Mouse (Mus musculus) liver, embryonic 16.5 days (tissue): ENCODE data around the gene Kif23. TPM values are rescaled to one million over a fixed set of nuclear protein-coding genes. Genes with fewer than 3 reads are reported as not detected.

Source experiments
- ATAC-seq: fragments of 200-750 bp; cut with Nextera tagmentation; 2 replicates; pipeline ENCODE4 v1.8.0; 2017; ENCODE audit warnings: low read depth, mild to moderate bottlenecking, moderate number of reproducible peaks, moderate library complexity
- H3K27ac ChIP-seq: fragments of 300-500 bp; sonication (generic); 2 replicates; pipeline ENCODE4 v1.5.1; 2014; ENCODE audit warnings: mild to moderate bottlenecking, low read length
- H3K27me3 ChIP-seq: fragments of 300-500 bp; sonication (generic); 2 replicates; pipeline ENCODE4 v1.6.1; 2014; ENCODE audit warnings: low read depth, low read length, mixed read lengths; ENCODE audit not compliant: control insufficient read depth, insufficient read depth
- H3K36me3 ChIP-seq: fragments of 300-500 bp; sonication (generic); 2 replicates; pipeline ENCODE4 v1.6.1; 2014; ENCODE audit warnings: mild to moderate bottlenecking; ENCODE audit not compliant: control insufficient read depth, insufficient read depth
- H3K4me1 ChIP-seq: fragments of 300-500 bp; sonication (generic); 2 replicates; pipeline ENCODE4 v1.6.1; 2014; ENCODE audit warnings: low read depth, low read length, mixed read lengths; ENCODE audit not compliant: control insufficient read depth
- H3K4me2 ChIP-seq: fragments of 300-500 bp; sonication (generic); 2 replicates; pipeline ENCODE4 v1.6.1; 2014; ENCODE audit warnings: low read depth, low read length, mixed read lengths
- H3K4me3 ChIP-seq: fragments of 300-500 bp; sonication (generic); 2 replicates; pipeline ENCODE4 v1.5.1; 2014; ENCODE audit warnings: low read depth, mild to moderate bottlenecking, low read length
- H3K9ac ChIP-seq: fragments of 300-500 bp; sonication (generic); 2 replicates; pipeline ENCODE4 v1.6.1; 2014; ENCODE audit warnings: low read depth, low read length
- H3K9me3 ChIP-seq: fragments of 300-500 bp; sonication (generic); replicated peaks from 2 replicates; pipeline ENCODE4 v1.6.1; 2016; ENCODE audit warnings: low read length; ENCODE audit not compliant: control insufficient read depth
- WGBS: fragments of 180-500 bp; shearing (Covaris S2); extraction: QIAGEN DNeasy Blood & Tissue Kit; methylation state at CpG from one replicate; pipeline ENCODE4 v1.1.7; 2014; ENCODE audit not compliant: insufficient replicate concordance; 5-methylcytosine and 5-hydroxymethylcytosine counted together
- polyA plus RNA-seq: library from polyadenylated mRNA; unstranded; fragments of >200 nt; fragmentation: Nextera tagmentation; extraction: Ambion mirVana; gene quantifications from 2 replicates; pipeline ENCODE4 v1.2.1, GENCODE M21; 2015

Gene Kif23
- polyA plus RNA-seq, 1 experiment from 2014 or later = 64.2 TPM

DNA sequence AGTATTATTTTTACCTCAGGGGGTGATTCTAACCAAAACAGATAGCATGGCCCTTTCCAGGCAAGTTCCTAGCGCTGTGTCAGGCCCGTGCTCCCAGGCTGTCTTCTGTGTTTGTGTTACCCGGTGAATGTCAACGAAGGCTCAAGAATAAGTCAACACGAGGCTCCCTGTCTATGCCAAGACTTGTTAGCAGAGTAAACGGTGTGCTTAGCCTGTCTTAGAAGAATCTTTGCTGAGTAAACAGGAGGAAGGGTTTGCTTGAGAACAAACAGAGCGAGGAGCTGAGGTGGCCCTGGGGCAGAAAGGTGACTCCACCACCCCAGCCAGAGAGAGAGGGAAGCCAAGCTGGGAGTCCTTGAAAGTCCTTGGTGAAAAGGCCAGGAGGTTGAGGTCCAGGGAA, 42.4 kb downstream of the Kif23 start:
- Histone ChIP-seq H3K9ac (no peak overlapping the region), H3K36me3 (no peaks in the 10 kb centered on the region), H3K27ac (no peak overlapping the region), H3K9me3 (no peaks in the 10 kb centered on the region), H3K4me1 (peaks cover 4% of the 10 kb centered on the region), H3K4me2 (no peak overlapping the region), H3K27me3 (peaks cover 8% of the 10 kb centered on the region), H3K4me3 (no peak overlapping the region)
- 52% methylated on average over 7 of the region's 7 CpGs for WGBS
- no peak for ATAC-seq

GRCm38 (mm10) chr9:61902445-61902844, 44.1 kb downstream of the Kif23 start:
- no peak overlapping the region for H3K27ac ChIP-seq
- H3K36me3 ChIP-seq = no peaks in the 10 kb centered on the region
- no peak overlapping the region for H3K4me2 ChIP-seq
- no peaks in the 10 kb centered on the region for H3K9me3 ChIP-seq
- H3K27me3 ChIP-seq = peaks cover 14% of the 10 kb centered on the region
- H3K9ac ChIP-seq = no peak overlapping the region
- no peak for ATAC-seq
- H3K4me3 ChIP-seq = no peak overlapping the region
- 62% methylated on average over 9 of the region's 9 CpGs for WGBS
- H3K4me1 ChIP-seq = peaks cover 4% of the 10 kb centered on the region

GRCm38 (mm10) chr9:61901574-61901973, 45.0 kb downstream of the Kif23 start:
- H3K9me3 ChIP-seq = no peaks in the 10 kb centered on the region
- H3K27ac ChIP-seq = no peak overlapping the region
- ATAC-seq = no peak
- no peaks in the 10 kb centered on the region; the same call in 1 of the 2 replicates for H3K4me1 ChIP-seq
- no peak overlapping the region for H3K9ac ChIP-seq
- no peak overlapping the region for H3K4me3 ChIP-seq
- peaks cover 14% of the 10 kb centered on the region for H3K27me3 ChIP-seq
- H3K36me3 ChIP-seq = no peaks in the 10 kb centered on the region
- 50% methylated on average over 4 of the region's 4 CpGs for WGBS
- no peak overlapping the region for H3K4me2 ChIP-seq

- ATAC-seq = no peak
- no peaks in the 10 kb centered on the region for H3K4me1 ChIP-seq
- 8% methylated on average over 16 of the region's 16 CpGs for WGBS
- peaks cover 14% of the 10 kb centered on the region for H3K27me3 ChIP-seq
- no peaks in the 10 kb centered on the region for H3K9me3 ChIP-seq
- no peaks in the 10 kb centered on the region for H3K36me3 ChIP-seq
- no peak overlapping the region for H3K27ac ChIP-seq
- no peak overlapping the region for H3K4me2 ChIP-seq
- H3K4me3 ChIP-seq = no peak overlapping the region
- H3K9ac ChIP-seq = no peak overlapping the region
These were observed 46.8 kb downstream of the Kif23 start for GRCm38 (mm10) chr9:61899804-61900203.

- no peak for ATAC-seq
- no peaks in the 10 kb centered on the region for H3K36me3 ChIP-seq
- H3K27ac ChIP-seq = no peak overlapping the region
- no peak overlapping the region for H3K4me3 ChIP-seq
- peaks cover 14% of the 10 kb centered on the region for H3K27me3 ChIP-seq
- no peak overlapping the region for H3K4me2 ChIP-seq
- WGBS = 1% methylated on average over 7 of the region's 8 CpGs
- H3K9me3 ChIP-seq = no peaks in the 10 kb centered on the region
- H3K9ac ChIP-seq = no peak overlapping the region
- H3K4me1 ChIP-seq = no peaks in the 10 kb centered on the region
These were observed 48.2 kb downstream of the Kif23 start for GRCm38 (mm10) chr9:61898401-61898800.

GRCm38 (mm10) chr9:61895014-61895413, 51.6 kb downstream of the Kif23 start:
- Histone ChIP-seq H3K36me3 (no peaks in the 10 kb centered on the region), H3K4me1 (no peaks in the 10 kb centered on the region), H3K9ac (no peak overlapping the region), H3K9me3 (no peaks in the 10 kb centered on the region), H3K27me3 (peaks cover 10% of the 10 kb centered on the region), H3K4me3 (no peak overlapping the region), H3K4me2 (no peak overlapping the region), H3K27ac (no peak overlapping the region)
- no peak for ATAC-seq
- WGBS = 62% methylated on average over 8 of the region's 8 CpGs

DNA sequence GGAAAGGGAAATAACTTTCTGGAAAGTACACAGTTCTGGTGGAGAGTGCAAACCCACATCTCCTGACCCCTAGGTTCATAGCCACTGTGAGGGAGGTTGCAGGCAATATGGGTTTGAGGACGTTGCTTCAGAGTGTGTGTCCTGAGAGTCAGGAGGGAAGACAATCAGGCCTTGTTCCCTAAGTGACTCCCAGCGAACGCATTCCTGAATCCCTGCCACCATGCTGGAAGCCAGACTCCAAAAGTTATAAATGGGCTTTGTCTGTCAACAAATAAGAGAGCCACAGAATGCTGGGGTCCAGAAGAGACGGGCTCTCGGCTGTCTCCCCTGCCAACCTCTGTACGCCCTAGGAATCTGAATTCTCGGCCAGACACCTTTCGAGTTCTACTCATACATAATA, 56.7 kb downstream of the Kif23 start:
- ATAC-seq = no peak

DNA sequence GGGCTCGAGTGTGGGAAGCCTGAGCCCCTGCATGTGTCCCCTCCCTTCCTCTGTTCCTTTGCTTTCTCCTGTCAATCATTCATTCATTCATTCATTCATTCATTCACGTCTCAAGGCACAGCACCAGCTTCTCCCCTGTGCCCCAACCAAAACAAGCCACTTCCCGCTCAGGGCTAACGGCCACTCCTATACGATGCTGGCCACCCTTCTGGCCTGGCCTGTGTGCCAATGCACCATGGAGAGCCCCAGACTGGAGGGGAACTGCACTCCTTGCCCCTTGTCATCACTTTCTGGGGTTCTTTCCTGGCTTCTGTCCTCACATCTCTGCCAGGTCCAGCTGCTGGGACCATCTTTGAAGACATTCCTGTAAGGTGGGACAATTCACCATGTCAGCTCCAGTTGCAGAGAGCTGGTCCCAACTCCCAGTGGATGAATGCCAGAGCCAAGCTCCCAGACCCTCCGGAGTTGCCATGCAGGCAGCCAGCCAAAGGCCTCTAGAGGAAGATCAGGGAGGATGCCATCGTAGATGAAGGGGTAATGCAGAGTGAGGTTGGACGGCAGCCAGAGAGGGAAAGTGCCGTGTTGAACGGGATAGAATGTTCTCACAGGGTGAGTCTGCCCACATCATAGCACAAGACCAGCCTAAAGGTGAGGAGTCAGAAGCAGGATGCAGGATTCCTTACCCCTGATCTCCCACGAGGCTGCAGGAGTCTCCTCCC, 58.8 kb downstream of the Kif23 start:
- H3K36me3 ChIP-seq = no peaks in the 10 kb centered on the region

More for the DNA sequence above, 56.7 kb downstream of the Kif23 start:
- 68% methylated on average over 8 of the region's 8 CpGs for WGBS
- no peaks in the 10 kb centered on the region for H3K27me3 ChIP-seq
- H3K4me3 ChIP-seq = no peak overlapping the region
- no peaks in the 10 kb centered on the region for H3K36me3 ChIP-seq
- no peak overlapping the region for H3K4me2 ChIP-seq
- no peak overlapping the region for H3K9ac ChIP-seq
- H3K4me1 ChIP-seq = no peaks in the 10 kb centered on the region
- H3K9me3 ChIP-seq = no peaks in the 10 kb centered on the region
- H3K27ac ChIP-seq = no peak overlapping the region

DNA sequence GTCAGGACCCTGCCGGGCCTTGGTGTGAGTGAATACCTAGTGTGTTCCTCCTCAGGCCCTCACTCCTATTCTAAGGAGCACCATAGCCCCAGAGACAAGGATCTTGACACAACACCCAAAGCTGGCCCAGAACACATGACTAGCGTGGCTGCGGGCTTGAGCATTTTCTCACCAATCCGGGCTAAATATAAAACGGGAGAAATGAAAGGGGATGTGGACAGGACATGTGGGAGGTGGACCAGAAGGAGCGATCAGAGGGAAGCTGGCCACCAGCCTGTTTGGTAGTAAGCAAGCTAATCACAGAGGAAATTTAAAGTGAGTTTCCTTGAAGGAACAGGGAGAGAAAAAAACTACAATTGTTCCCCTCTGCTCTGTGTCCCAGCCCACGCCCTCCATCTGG, 60.6 kb downstream of the Kif23 start:
- Histone ChIP-seq H3K9me3 (no peaks in the 10 kb centered on the region), H3K36me3 (no peaks in the 10 kb centered on the region), H3K27ac (no peak overlapping the region), H3K9ac (no peak overlapping the region), H3K4me3 (no peak overlapping the region), H3K4me2 (no peak overlapping the region), H3K4me1 (no peaks in the 10 kb centered on the region), H3K27me3 (no peaks in the 10 kb centered on the region)
- no peak for ATAC-seq
- 65% methylated on average over 7 of the region's 7 CpGs for WGBS

More for the DNA sequence above, 58.8 kb downstream of the Kif23 start:
- H3K27ac ChIP-seq = no peak overlapping the region
- no peaks in the 10 kb centered on the region for H3K9me3 ChIP-seq
- H3K4me2 ChIP-seq = no peak overlapping the region
- WGBS = 62% methylated on average over 11 of the region's 11 CpGs
- no peaks in the 10 kb centered on the region for H3K4me1 ChIP-seq
- H3K27me3 ChIP-seq = no peaks in the 10 kb centered on the region
- H3K4me3 ChIP-seq = no peak overlapping the region
- no peak overlapping the region for H3K9ac ChIP-seq
- no peak for ATAC-seq
